Mouse (Mus musculus) CD8-positive naive resting alpha-beta T cell, adult 2 months (primary cell): ENCODE results near the gene Bnip2.

Source experiments
- DNase-seq, 2 experiments: peaks; one replicate each; pipeline ENCODE4 v3.0.0; 2022; ENCODE audit warnings: low read depth in 2 of 2, low spot score in 2 of 2

Bnip2 gene

GRCm38 (mm10) chr9:69989303-69990121, at the start of gene Bnip2:
Gene Bnip2 (plus strand): TSS chr9:69989466.
- peak; percentile 59 to 67 for DNase-seq

GRCm38 (mm10) chr9:69940839-69941490, 48.3 kb upstream of the Bnip2 start:
- DNase-seq, result peak; percentile 1 to 11

GRCm38 (mm10) chr9:69941556-69941955, 47.7 kb upstream of the Bnip2 start:
- no peak for DNase-seq

- peak; percentile 35 to 57 for DNase-seq
These were observed 40.3 kb upstream of the Bnip2 start for GRCm38 (mm10) chr9:69948964-69949363.

- no peak for DNase-seq
These were observed 39.6 kb upstream of the Bnip2 start for GRCm38 (mm10) chr9:69949641-69950040.

- DNase-seq, result no peak
These were observed 28.3 kb upstream of the Bnip2 start for GRCm38 (mm10) chr9:69961007-69961406.

GRCm38 (mm10) chr9:69964370-69964769, 24.9 kb upstream of the Bnip2 start:
- no peak for DNase-seq

- DNase-seq, result no peak
These were observed 3.7 kb upstream of the Bnip2 start for GRCm38 (mm10) chr9:69985526-69985925.

- no peak for DNase-seq
These were observed 3.2 kb upstream of the Bnip2 start for GRCm38 (mm10) chr9:69986063-69986462.

- DNase-seq, result no peak
These were observed 2.7 kb upstream of the Bnip2 start for GRCm38 (mm10) chr9:69986571-69986970.

GRCm38 (mm10) chr9:69987579-69987978, 1.7 kb upstream of the Bnip2 start:
- DNase-seq, result peak; percentile 39 to 72

GRCm38 (mm10) chr9:69988706-69989302, 462 bp upstream of the Bnip2 start:
- no peak for DNase-seq

- peak in 1 of 2 experiments; percentile 7 for DNase-seq
These were observed 1.1 kb downstream of the Bnip2 start for GRCm38 (mm10) chr9:69990346-69990745.

- no peak for DNase-seq
These were observed 3.6 kb downstream of the Bnip2 start for GRCm38 (mm10) chr9:69992841-69993277.

GRCm38 (mm10) chr9:69993479-69993878, 4.2 kb downstream of the Bnip2 start:
- no peak for DNase-seq

- DNase-seq, result no peak
These were observed 5.3 kb downstream of the Bnip2 start for GRCm38 (mm10) chr9:69994547-69994946.

GRCm38 (mm10) chr9:69999318-69999717, 10.1 kb downstream of the Bnip2 start:
- DNase-seq, result no peak

- DNase-seq, result no peak
These were observed 14.2 kb downstream of the Bnip2 start for GRCm38 (mm10) chr9:70003516-70003915.

- no peak for DNase-seq
These were observed 17.7 kb downstream of the Bnip2 start for GRCm38 (mm10) chr9:70006984-70007383.

- DNase-seq, result no peak
These were observed 18.4 kb downstream of the Bnip2 start for GRCm38 (mm10) chr9:70007506-70008248.

- DNase-seq, result no peak
These were observed 20.6 kb downstream of the Bnip2 start for GRCm38 (mm10) chr9:70009754-70010304.
